Mouse (Mus musculus) adrenal gland, adult (tissue): ENCODE data around the gene Cdc73.
A peak's percentile ranks its signal among the peaks of the same experiment; 100 is the strongest.

Experiments
- DNase-seq, 2 experiments: peaks; one replicate each; pipeline ENCODE4 v3.0.0; 2022 to 2023; ENCODE audit warnings: low spot score in 1 of 2; ENCODE audit not compliant: inconsistent age in 2 of 2

Gene Cdc73

GRCm38 (mm10) chr1:143555533-143555932 lies 147.2 kb downstream of the Cdc73 start:
- DNase-seq, result no peak

- DNase-seq, result peak in 1 of 2 experiments; percentile 26
These were observed 148.1 kb downstream of the Cdc73 start for GRCm38 (mm10) chr1:143554621-143555020.
